Mouse (Mus musculus) cortical plate, adult 2 months (tissue): Measurements from ENCODE around the gene Phldb2.

Source experiments
- CTCF ChIP-seq: fragments of 200-500 bp; IDR thresholded peaks from 2 replicates; pipeline ENCODE4 v1.5.1; 2011; ENCODE audit warnings: mild to moderate bottlenecking, control low read depth, low read length; ENCODE audit not compliant: insufficient read depth; ENCODE audit errors: extremely low read depth
- POLR2A ChIP-seq: fragments of 200-500 bp; IDR thresholded peaks from 2 replicates; pipeline ENCODE4 v1.6.1; 2011; ENCODE audit warnings: mild to moderate bottlenecking, low read length, control low read depth; ENCODE audit not compliant: insufficient read depth; ENCODE audit errors: extremely low read depth

DNA sequence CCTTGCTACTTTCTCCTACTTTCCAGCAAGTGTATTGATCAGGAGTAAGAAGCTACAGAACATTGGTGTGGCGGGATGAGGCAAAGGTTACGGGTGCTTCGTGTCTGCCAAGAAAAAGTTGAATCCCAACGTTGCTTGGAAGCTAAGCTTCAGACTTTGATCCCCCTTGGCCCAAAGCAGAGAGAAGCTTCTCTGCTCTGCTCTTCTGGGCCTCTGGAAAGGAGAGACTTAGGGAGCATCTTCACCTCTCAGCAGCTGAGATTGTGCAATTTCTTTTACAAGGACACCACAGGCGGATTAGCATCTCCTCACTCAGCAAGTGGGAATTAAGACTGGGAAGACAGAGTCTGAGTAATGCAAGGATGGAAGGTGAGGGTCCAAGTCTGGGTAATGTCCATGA, 26.5 kb downstream of the Phldb2 start:
- TF ChIP-seq POLR2A = no peak
- no peak for TF ChIP-seq CTCF
